Mouse (Mus musculus) stomach, postnatal 0 days (tissue): ENCODE measurements at regions not wholly inside any gene's neighbourhood (a gene's known extent, or its start where the extent isn't known, plus 50 kb on each side); places are given as distances from the start of the nearest gene placed in this dataset.

Experiments used
- ATAC-seq: fragments of 200-750 bp; cut with Nextera tagmentation; 2 replicates; pipeline ENCODE4 v1.8.0; 2017; ENCODE audit not compliant: low FRiP score, low TSS enrichment
- DNase-seq: peaks from one replicate; pipeline ENCODE4 v3.0.0-alpha.2; 2016; ENCODE audit warnings: low spot score
- H3K27ac ChIP-seq: fragments of 300-500 bp; sonication (generic); replicated peaks from 2 replicates; pipeline ENCODE4 v1.5.1; 2014; ENCODE audit warnings: mild to moderate bottlenecking, control low read depth
- H3K27me3 ChIP-seq: fragments of 300-500 bp; sonication (generic); 2 replicates; pipeline ENCODE4 v1.6.1; 2014; ENCODE audit warnings: low read length; ENCODE audit not compliant: control insufficient read depth, insufficient read depth
- H3K36me3 ChIP-seq: fragments of 300-500 bp; sonication (generic); 2 replicates; pipeline ENCODE4 v1.6.1; 2014; ENCODE audit warnings: low read length, mixed read lengths; ENCODE audit not compliant: control insufficient read depth, insufficient read depth
- H3K4me1 ChIP-seq: fragments of 300-500 bp; sonication (generic); replicated peaks from 2 replicates; pipeline ENCODE4 v1.6.1; 2014; ENCODE audit warnings: antibody characterized with exemption; ENCODE audit not compliant: control insufficient read depth, insufficient read depth
- H3K4me2 ChIP-seq: fragments of 300-500 bp; sonication (generic); replicated peaks from 2 replicates; pipeline ENCODE4 v1.6.1; 2014; ENCODE audit warnings: low read depth, mild to moderate bottlenecking, control low read depth, moderate library complexity
- H3K4me3 ChIP-seq: fragments of 300-500 bp; sonication (generic); 2 replicates; pipeline ENCODE4 v1.5.1; 2014; ENCODE audit warnings: low read depth, low read length, control low read depth
- H3K9ac ChIP-seq: fragments of 300-500 bp; sonication (generic); 2 replicates; pipeline ENCODE4 v1.6.1; 2014; ENCODE audit warnings: mild to moderate bottlenecking, low read length, control low read depth, mixed read lengths
- H3K9me3 ChIP-seq: fragments of 300-500 bp; sonication (generic); 2 replicates; pipeline ENCODE4 v1.6.1; 2016; ENCODE audit warnings: low read length; ENCODE audit not compliant: control insufficient read depth
- CTCF ChIP-seq: IDR thresholded peaks from 2 replicates; pipeline ENCODE4 v1.5.1; 2016; ENCODE audit warnings: antibody characterized with exemption, low read depth, mild to moderate bottlenecking, moderate library complexity
- EP300 ChIP-seq: optimal IDR thresholded peaks from 2 replicates; pipeline ENCODE3; 2016; ENCODE audit warnings: antibody characterized with exemption
- WGBS: fragments of 180-500 bp; shearing (Covaris S2); extraction: QIAGEN DNeasy Blood & Tissue Kit; methylation state at CpG from one replicate; pipeline ENCODE4 v1.1.7; 2014; 5-methylcytosine and 5-hydroxymethylcytosine counted together

GRCm38 (mm10) chr7:39978121-39978520 lies 460.6 kb downstream of the Zfp619 start:
- TF ChIP-seq EP300 = no peak
- TF ChIP-seq CTCF = no peak
- H3K4me2 ChIP-seq = no peak overlapping the region
- no peaks in the 10 kb centered on the region for H3K36me3 ChIP-seq
- H3K4me1 ChIP-seq = no peaks in the 10 kb centered on the region
- DNase-seq = no peak
- no peak overlapping the region for H3K4me3 ChIP-seq
- no peaks in the 10 kb centered on the region for H3K27me3 ChIP-seq
- WGBS = 51% methylated on average over 2 of the region's 2 CpGs
- ATAC-seq = no peak
- H3K9ac ChIP-seq = no peak overlapping the region
- no peaks in the 10 kb centered on the region for H3K9me3 ChIP-seq
- no peak overlapping the region for H3K27ac ChIP-seq

GRCm38 (mm10) chr7:39981647-39982046 lies 464.1 kb downstream of the Zfp619 start:
- ATAC-seq (no peak), DNase-seq (no peak)
- Histone ChIP-seq H3K27me3 (no peaks in the 10 kb centered on the region), H3K4me2 (no peak overlapping the region), H3K36me3 (no peaks in the 10 kb centered on the region), H3K9me3 (no peaks in the 10 kb centered on the region), H3K27ac (no peak overlapping the region), H3K9ac (no peak overlapping the region), H3K4me3 (no peak overlapping the region), H3K4me1 (no peaks in the 10 kb centered on the region)
- no peak for TF ChIP-seq CTCF
- no peak for TF ChIP-seq EP300
- 65% methylated on average over 4 of the region's 4 CpGs for WGBS
